Comparison of ENCODE assay signal across 11 mouse cellular contexts in the genomic region with DNA sequence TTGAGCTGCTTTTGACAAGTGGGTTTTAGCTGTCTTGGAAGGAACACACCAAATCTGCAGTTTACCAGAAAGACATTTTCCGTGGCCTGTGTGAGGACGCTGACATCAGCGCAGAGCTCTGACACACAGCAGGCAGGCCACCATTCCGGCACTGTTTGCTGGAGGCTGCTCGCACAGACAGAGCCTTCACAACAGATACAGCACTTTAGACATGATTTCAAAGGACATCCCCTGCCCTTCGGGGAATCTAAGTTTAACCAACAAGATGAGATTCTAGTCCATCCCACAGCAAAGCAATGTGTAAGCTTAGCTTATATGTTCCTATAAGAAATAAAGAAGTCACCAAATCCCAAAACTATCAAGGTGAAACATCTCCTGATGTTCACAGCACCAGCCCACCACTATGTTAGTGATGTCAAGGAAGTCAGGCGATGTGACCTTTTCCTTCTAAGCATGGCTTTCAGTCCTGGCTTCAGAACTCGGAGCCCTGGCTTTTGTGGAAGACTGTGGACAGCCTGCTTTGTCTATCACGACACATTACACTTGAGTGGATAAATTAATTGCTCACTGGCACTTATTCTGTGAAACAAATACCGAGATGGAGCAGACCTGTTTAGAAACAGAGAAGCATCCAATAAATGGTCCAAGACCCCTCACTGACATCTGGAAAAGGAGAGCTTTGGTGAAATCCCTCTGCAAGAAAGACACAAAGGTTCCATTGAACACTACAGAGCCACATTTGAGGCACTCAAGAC.
"Had no signal": no experiment of that assay in that cellular context is flagged by ENCODE, and none has a peak within 500 bp of the region (broad histone marks: within the 10 kb centered on the region; RNA-seq: fewer than 3 reads in every experiment).

No protein-coding gene starts in this region.

- H3K9ac ChIP-seq: limb, embryonic 12.5 days; liver, embryonic 14.5 days; midbrain, embryonic 13.5 days; neural tube, embryonic 13.5 days had no signal

- DNase-seq: kidney, adult 9 months; kidney, postnatal 36 days; liver; lung, adult 18-20 months; right cerebral cortex, adult 18-20 months; right cerebral cortex, postnatal 25 days had no signal

- H3K4me3 ChIP-seq: limb, embryonic 12.5 days; midbrain, embryonic 13.5 days; neural tube, embryonic 13.5 days had no signal

- H3K27me3 ChIP-seq: limb, embryonic 12.5 days; midbrain, embryonic 13.5 days; neural tube, embryonic 13.5 days had no signal

- H3K9me3 ChIP-seq: limb, embryonic 12.5 days; midbrain, embryonic 13.5 days; neural tube, embryonic 13.5 days had no signal

- H3K36me3 ChIP-seq: midbrain, embryonic 13.5 days; neural tube, embryonic 13.5 days had no signal

- ATAC-seq: midbrain, embryonic 13.5 days had no signal

- H3K27ac ChIP-seq: kidney, postnatal 0 days; limb, embryonic 12.5 days; liver, embryonic 14.5 days; midbrain, embryonic 13.5 days; neural tube, embryonic 13.5 days had no signal

- H3K4me2 ChIP-seq: limb, embryonic 12.5 days; midbrain, embryonic 13.5 days; neural tube, embryonic 13.5 days had no signal
